Mouse (Mus musculus): Measurements from ENCODE around the gene Gm11034. TPM values are rescaled to one million over a fixed set of nuclear protein-coding genes. Genes with fewer than 3 reads are reported as not detected.

The Gm11034 gene
- polyA plus RNA-seq, 1 experiment from 2014 or later: not detected

GRCm38 (mm10) chr8:72189417-72190214, 23.8 kb downstream of the Gm11034 start, which contains the start of gene Hsh2d:
Gene Hsh2d, plus strand, starts transcription at chr8:72189638.
- H3K4me3 ChIP-seq (replicated peaks; ENCODE audit: low read length): no peak within 1 kb of the TSS
- no peak within 1 kb of the TSS for H3K27ac ChIP-seq (ENCODE audit: low read length)
- 66% methylated on average over 12 of the region's 12 CpGs for WGBS
- no peaks in the 10 kb centered on the region for H3K9me3 ChIP-seq (ENCODE audit: control insufficient read depth, low read length)
- no peak within 1 kb of the TSS for H3K9ac ChIP-seq (replicated peaks; ENCODE audit: low read depth, low read length)
- H3K4me1 ChIP-seq (replicated peaks; ENCODE audit: control insufficient read depth, insufficient read depth, low read length): no peaks in the 10 kb centered on the region
- no peak for ATAC-seq
- H3K4me2 ChIP-seq (ENCODE audit: low read length): no peak within 1 kb of the TSS
- no peaks in the 10 kb centered on the region for H3K36me3 ChIP-seq (ENCODE audit: control insufficient read depth, insufficient read depth)
- H3K27me3 ChIP-seq (replicated peaks; ENCODE audit: control insufficient read depth, insufficient read depth, low read length): no peaks in the 10 kb centered on the region

- Histone ChIP-seq H3K9ac (replicated peaks; ENCODE audit: low read depth, low read length) (no peak overlapping the region), H3K4me1 (replicated peaks; ENCODE audit: control insufficient read depth, insufficient read depth, low read length) (0 out of 2 replicates have a peak, but pooled peaks cover 2% of the 10 kb centered on the region), H3K4me3 (replicated peaks; ENCODE audit: low read length) (no peak overlapping the region), H3K4me2 (ENCODE audit: low read length) (no peak overlapping the region), H3K27me3 (replicated peaks; ENCODE audit: control insufficient read depth, insufficient read depth, low read length) (no peaks in the 10 kb centered on the region), H3K36me3 (ENCODE audit: control insufficient read depth, insufficient read depth) (no peaks in the 10 kb centered on the region), H3K9me3 (ENCODE audit: control insufficient read depth, low read length) (no peaks in the 10 kb centered on the region), H3K27ac (ENCODE audit: low read length) (no peak overlapping the region)
- 82% methylated on average over 2 of the region's 2 CpGs for WGBS
- ATAC-seq: no peak
Observed at GRCm38 (mm10) chr8:72187793-72188331, 25.6 kb downstream of the Gm11034 start.

- H3K9me3 ChIP-seq (ENCODE audit: control insufficient read depth, low read length): no peaks in the 10 kb centered on the region
- H3K4me1 ChIP-seq (replicated peaks; ENCODE audit: control insufficient read depth, insufficient read depth, low read length): 0 out of 2 replicates have a peak, but pooled peaks cover 2% of the 10 kb centered on the region
- H3K36me3 ChIP-seq (ENCODE audit: control insufficient read depth, insufficient read depth): peaks cover 16% of the 10 kb centered on the region
- 39% methylated on average over 2 of the region's 2 CpGs for WGBS
- H3K4me2 ChIP-seq (ENCODE audit: low read length): no peak overlapping the region
- H3K4me3 ChIP-seq (replicated peaks; ENCODE audit: low read length): no peak overlapping the region
- H3K27me3 ChIP-seq (replicated peaks; ENCODE audit: control insufficient read depth, insufficient read depth, low read length): no peaks in the 10 kb centered on the region
- ATAC-seq: peak; percentile 73
- no peak overlapping the region for H3K27ac ChIP-seq (ENCODE audit: low read length)
- no peak overlapping the region for H3K9ac ChIP-seq (replicated peaks; ENCODE audit: low read depth, low read length)
Observed at GRCm38 (mm10) chr8:72183554-72184202, 29.8 kb downstream of the Gm11034 start.

DNA sequence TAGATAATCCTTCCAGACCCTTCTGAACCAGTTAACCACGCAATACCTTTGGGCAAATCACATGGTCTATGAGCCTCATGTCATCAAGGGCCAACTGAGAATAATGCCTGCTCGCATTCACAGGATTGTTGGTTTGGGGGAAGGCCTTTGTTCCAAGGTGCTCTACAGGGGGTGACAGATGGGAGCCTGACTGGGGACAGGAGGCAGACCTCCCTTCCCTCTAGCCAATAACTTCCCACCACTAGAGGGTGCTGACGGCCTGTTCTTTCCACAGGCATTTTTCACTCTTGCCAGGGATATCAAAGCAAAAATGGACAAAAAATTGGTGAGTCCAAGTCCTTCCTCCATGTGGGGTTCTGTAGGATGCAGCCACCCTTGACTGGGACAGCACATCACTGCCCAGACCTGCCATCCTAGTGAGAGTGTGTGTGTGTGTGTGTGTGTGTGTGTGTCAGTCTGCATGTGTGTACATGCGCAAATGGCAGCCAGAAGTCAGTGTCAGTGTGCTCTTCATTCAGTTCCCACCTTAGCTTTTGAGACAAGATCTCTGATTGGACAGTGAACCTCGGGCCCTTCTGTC, 36.0 kb downstream of the Gm11034 start:
- Histone ChIP-seq H3K27ac (ENCODE audit: low read length) (peak overlapping the region; percentile 3; the same call in 1 of the 2 replicates), H3K9me3 (ENCODE audit: control insufficient read depth, low read length) (no peaks in the 10 kb centered on the region), H3K4me2 (ENCODE audit: low read length) (no peak overlapping the region), H3K4me1 (replicated peaks; ENCODE audit: control insufficient read depth, insufficient read depth, low read length) (no peaks in the 10 kb centered on the region), H3K4me3 (replicated peaks; ENCODE audit: low read length) (no peak overlapping the region), H3K9ac (replicated peaks; ENCODE audit: low read depth, low read length) (no peak overlapping the region), H3K27me3 (replicated peaks; ENCODE audit: control insufficient read depth, insufficient read depth, low read length) (no peaks in the 10 kb centered on the region), H3K36me3 (ENCODE audit: control insufficient read depth, insufficient read depth) (peaks cover 47% of the 10 kb centered on the region)
- 56% methylated on average over 5 of the region's 5 CpGs for WGBS
- peak; percentile 55; the same call in 1 of the 2 replicates for ATAC-seq

GRCm38 (mm10) chr8:72169681-72170249, 43.7 kb downstream of the Gm11034 start:
- no peak overlapping the region for H3K9ac ChIP-seq (replicated peaks; ENCODE audit: low read depth, low read length)
- H3K4me1 ChIP-seq (replicated peaks; ENCODE audit: control insufficient read depth, insufficient read depth, low read length): no peaks in the 10 kb centered on the region
- H3K4me2 ChIP-seq (ENCODE audit: low read length): no peak overlapping the region
- ATAC-seq: no peak
- H3K27ac ChIP-seq (ENCODE audit: low read length): no peak overlapping the region
- peaks cover 24% of the 10 kb centered on the region for H3K36me3 ChIP-seq (ENCODE audit: control insufficient read depth, insufficient read depth)
- no peaks in the 10 kb centered on the region for H3K27me3 ChIP-seq (replicated peaks; ENCODE audit: control insufficient read depth, insufficient read depth, low read length)
- 92% methylated on average over 3 of the region's 3 CpGs for WGBS
- H3K4me3 ChIP-seq (replicated peaks; ENCODE audit: low read length): no peak overlapping the region
- H3K9me3 ChIP-seq (ENCODE audit: control insufficient read depth, low read length): no peaks in the 10 kb centered on the region

DNA sequence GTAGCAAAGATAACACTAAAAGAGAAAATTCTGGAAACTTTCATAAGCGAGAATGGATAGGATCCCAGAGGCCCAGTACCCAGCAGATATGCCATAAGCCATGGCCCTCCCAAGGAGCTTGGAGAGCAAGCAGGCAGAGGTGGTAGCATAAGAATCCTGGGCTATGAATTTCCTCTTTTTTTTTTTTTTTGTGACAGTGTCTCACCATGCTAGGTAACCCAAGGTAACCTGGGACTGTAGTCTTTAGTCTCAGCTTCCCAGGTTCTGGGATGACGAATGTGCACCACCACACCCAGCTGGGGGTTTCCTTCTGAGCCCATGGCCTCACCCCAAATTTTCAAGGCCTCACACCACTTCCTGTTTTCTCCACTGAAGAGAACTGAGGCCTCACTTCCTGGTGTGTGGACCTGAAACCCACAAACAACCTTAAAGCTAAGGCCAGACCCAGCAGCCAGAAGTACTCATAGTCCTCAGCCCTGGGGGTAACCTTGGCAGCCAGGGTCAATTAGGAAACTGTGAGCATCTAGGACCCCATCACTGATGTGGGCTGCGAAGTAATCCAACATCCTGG, 44.3 kb downstream of the Gm11034 start:
- H3K36me3 ChIP-seq (ENCODE audit: control insufficient read depth, insufficient read depth): peaks cover 19% of the 10 kb centered on the region
- no peak overlapping the region for H3K4me2 ChIP-seq (ENCODE audit: low read length)
- H3K9me3 ChIP-seq (ENCODE audit: control insufficient read depth, low read length): no peaks in the 10 kb centered on the region
- H3K4me3 ChIP-seq (replicated peaks; ENCODE audit: low read length): no peak overlapping the region
- H3K4me1 ChIP-seq (replicated peaks; ENCODE audit: control insufficient read depth, insufficient read depth, low read length): no peaks in the 10 kb centered on the region
- 93% methylated on average over 3 of the region's 3 CpGs for WGBS
- no peak overlapping the region for H3K9ac ChIP-seq (replicated peaks; ENCODE audit: low read depth, low read length)
- ATAC-seq: no peak
- no peak overlapping the region for H3K27ac ChIP-seq (ENCODE audit: low read length)
- H3K27me3 ChIP-seq (replicated peaks; ENCODE audit: control insufficient read depth, insufficient read depth, low read length): no peaks in the 10 kb centered on the region

Other genes starting within 250 kb of the Gm11034 start
- 0.34 and 0.79 TPM in 2 replicates for gene Cyp4f18, start 204.0 kb downstream of the Gm11034 start, polyA plus RNA-seq (2015; fragmentation: Nextera tagmentation; extraction: Ambion mirVana)
- gene Olfr372, start 172.4 kb downstream of the Gm11034 start, polyA plus RNA-seq (2015; fragmentation: Nextera tagmentation; extraction: Ambion mirVana): not detected in 2 replicates
- gene Olfr373, start 130.5 kb downstream of the Gm11034 start, polyA plus RNA-seq (2015; fragmentation: Nextera tagmentation; extraction: Ambion mirVana): not detected in 2 replicates
- not detected in 2 replicates for gene Olfr374, start 106.6 kb downstream of the Gm11034 start, polyA plus RNA-seq (2015; fragmentation: Nextera tagmentation; extraction: Ambion mirVana)
- gene Tpm4, start 78.7 kb downstream of the Gm11034 start, polyA plus RNA-seq (2015; fragmentation: Nextera tagmentation; extraction: Ambion mirVana): 214 and 253 TPM in 2 replicates
- gene Rab8a, start 52.4 kb downstream of the Gm11034 start, polyA plus RNA-seq (2015; fragmentation: Nextera tagmentation; extraction: Ambion mirVana): 105 and 121 TPM in 2 replicates
- gene Hsh2d, start 24.0 kb downstream of the Gm11034 start, polyA plus RNA-seq (2015; fragmentation: Nextera tagmentation; extraction: Ambion mirVana): not detected in 2 replicates
- not detected in 2 replicates for gene Cib3, start 799 bp downstream of the Gm11034 start, polyA plus RNA-seq (2015; fragmentation: Nextera tagmentation; extraction: Ambion mirVana)
- 124 and 129 TPM in 2 replicates for gene Fam32a, start 6.1 kb upstream of the Gm11034 start, polyA plus RNA-seq (2015; fragmentation: Nextera tagmentation; extraction: Ambion mirVana)
- gene Ap1m1, start 26.4 kb upstream of the Gm11034 start, polyA plus RNA-seq (2015; fragmentation: Nextera tagmentation; extraction: Ambion mirVana): 252 and 284 TPM in 2 replicates
- 16.5 and 25.7 TPM in 2 replicates for gene Gm10282, start 91.6 kb upstream of the Gm11034 start, polyA plus RNA-seq (2015; fragmentation: Nextera tagmentation; extraction: Ambion mirVana)
- gene Klf2, start 105.4 kb upstream of the Gm11034 start, polyA plus RNA-seq (2015; fragmentation: Nextera tagmentation; extraction: Ambion mirVana): 3.2 and 3.8 TPM in 2 replicates
- 67.3 and 68.0 TPM in 2 replicates for gene Eps15l1, start 207.8 kb upstream of the Gm11034 start, polyA plus RNA-seq (2015; fragmentation: Nextera tagmentation; extraction: Ambion mirVana)
- gene Calr3, start 230.2 kb upstream of the Gm11034 start, polyA plus RNA-seq (2015; fragmentation: Nextera tagmentation; extraction: Ambion mirVana): 1.1 and 1.3 TPM in 2 replicates
- gene 1700030K09Rik, start 230.2 kb upstream of the Gm11034 start, polyA plus RNA-seq (2015; fragmentation: Nextera tagmentation; extraction: Ambion mirVana): 21.4 and 24.5 TPM in 2 replicates

Data from forebrain, embryonic 16.5 days (tissue).